Mouse (Mus musculus) embryo, embryonic 9.5 days (tissue): ENCODE results near the gene Xcr1.

Source experiments
- DNase-seq: peaks from one replicate; pipeline ENCODE4 v3.0.0-alpha.2; 2017; ENCODE audit errors: extremely low spot score

Xcr1 gene

GRCm38 (mm10) chr9:123814821-123815220 lies 47.0 kb downstream of the Xcr1 start:
- DNase-seq = no peak

DNA sequence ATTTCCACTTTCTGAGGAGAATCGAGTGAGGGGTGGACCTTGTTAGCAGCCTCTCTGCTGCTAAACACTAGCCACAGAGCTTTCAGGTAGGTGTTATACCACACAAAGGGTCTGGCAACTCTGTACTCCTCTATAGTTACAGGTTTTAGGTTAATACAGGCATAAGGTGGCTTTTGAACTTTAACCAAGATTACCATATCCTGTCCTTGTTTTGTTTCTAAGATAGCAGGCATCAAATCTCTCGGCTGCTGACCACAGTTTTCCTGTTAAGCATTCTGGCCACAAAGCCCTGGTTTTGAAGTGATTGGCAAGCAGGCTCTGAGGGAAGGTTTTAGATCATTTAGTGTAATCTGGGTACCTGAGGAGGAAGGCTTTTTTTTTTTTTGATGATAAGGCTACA lies 47.5 kb downstream of the Xcr1 start:
- no peak for DNase-seq

DNA sequence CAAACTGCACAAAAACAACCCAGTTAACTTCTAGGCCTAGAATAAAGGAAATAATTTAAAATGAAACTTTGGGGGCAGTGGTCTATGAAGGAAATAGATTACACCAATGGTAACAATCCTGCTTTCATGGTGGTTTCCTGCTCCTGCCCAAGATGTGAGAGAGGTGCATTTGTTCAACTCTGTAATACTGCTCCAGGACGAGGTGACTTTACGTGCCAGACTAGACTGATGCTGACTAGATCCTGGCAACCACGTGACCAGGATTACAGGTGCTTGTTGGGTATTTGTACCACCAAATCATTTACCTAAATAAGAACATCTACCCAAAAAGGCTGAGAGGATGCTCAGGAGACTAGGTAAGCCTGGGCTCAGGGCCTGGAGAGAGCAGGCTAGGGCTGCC lies 50.0 kb downstream of the Xcr1 start:
- DNase-seq = no peak

DNA sequence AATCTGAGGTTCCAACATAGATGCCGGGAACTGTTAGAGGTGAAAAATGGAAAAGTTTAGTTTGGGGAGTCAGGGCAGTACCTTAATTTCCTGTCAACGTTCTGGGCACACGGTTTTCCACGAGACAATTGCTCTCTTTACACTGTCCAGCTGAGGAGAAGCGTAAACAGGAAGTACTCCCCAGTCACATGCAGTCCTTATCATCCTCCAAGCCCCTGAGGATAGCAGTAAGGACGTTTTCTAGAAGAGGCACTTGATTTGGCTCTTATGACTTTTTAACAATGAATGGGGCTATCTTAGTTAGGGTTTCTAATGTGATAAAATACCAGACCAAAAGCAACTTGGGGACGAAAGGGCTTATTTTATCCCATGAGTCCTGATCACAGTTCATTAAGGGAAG lies 53.2 kb downstream of the Xcr1 start:
- no peak for DNase-seq

- no peak for DNase-seq
Observed at GRCm38 (mm10) chr9:123806267-123806666, 55.6 kb downstream of the Xcr1 start, which contains the start of gene Cxcr6. TSS of gene Cxcr6 (plus strand) at chr9:123806475.

- no peak for DNase-seq
Observed at GRCm38 (mm10) chr9:123805241-123805640, 56.6 kb downstream of the Xcr1 start.

DNA sequence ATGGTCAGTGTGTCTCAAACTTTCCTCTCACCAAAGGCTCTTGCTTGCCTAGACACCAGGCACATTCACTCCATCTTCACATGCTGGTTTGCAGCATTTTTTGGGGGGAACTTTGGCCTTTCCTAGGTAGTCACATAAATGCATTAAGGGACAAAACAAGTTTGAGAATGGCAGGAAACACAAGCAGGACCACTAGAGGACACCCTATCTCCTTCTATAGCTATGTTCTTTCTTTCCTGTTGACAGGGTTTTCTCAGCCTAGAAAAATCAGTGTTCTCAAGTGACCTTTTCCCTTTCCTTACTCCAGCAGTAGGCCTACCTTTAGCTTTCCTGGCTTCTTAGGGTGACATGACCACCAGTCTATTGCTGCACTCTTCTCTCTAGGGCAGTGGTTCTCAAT lies 58.9 kb downstream of the Xcr1 start:
- DNase-seq = no peak

GRCm38 (mm10) chr9:123802421-123802820 lies 59.4 kb downstream of the Xcr1 start:
- DNase-seq = no peak
